Mouse (Mus musculus) limb, embryonic 11.5 days (tissue): Measurements from ENCODE around the gene Ung. TPM values are rescaled to one million over a fixed set of nuclear protein-coding genes. Genes with fewer than 3 reads are reported as not detected.

Source experiments
- ATAC-seq: fragments of 200-750 bp; cut with Nextera tagmentation; 2 replicates; pipeline ENCODE4 v1.8.0; 2017; ENCODE audit warnings: low read depth; ENCODE audit not compliant: insufficient number of reproducible peaks, low FRiP score, low TSS enrichment
- DNase-seq: peaks from one replicate; pipeline ENCODE4 v3.0.0-alpha.2; 2015; ENCODE audit warnings: low spot score
- H3K27ac ChIP-seq: fragments of 300-500 bp; sonication (generic); replicated peaks from 2 replicates; pipeline ENCODE4 v1.5.1; 2014; ENCODE audit warnings: low read depth, mild to moderate bottlenecking, low read length
- H3K27me3 ChIP-seq: fragments of 300-500 bp; sonication (generic); 2 replicates; pipeline ENCODE4 v1.6.1; 2014; ENCODE audit warnings: mild to moderate bottlenecking, low read length, mixed read lengths; ENCODE audit not compliant: control insufficient read depth, insufficient read depth
- H3K36me3 ChIP-seq: fragments of 300-500 bp; sonication (generic); 2 replicates; pipeline ENCODE4 v1.6.1; 2014; ENCODE audit warnings: mild to moderate bottlenecking, low read length, moderate library complexity, mixed read lengths; ENCODE audit not compliant: control insufficient read depth, insufficient read depth
- H3K4me1 ChIP-seq: fragments of 300-500 bp; sonication (generic); 2 replicates; pipeline ENCODE4 v1.6.1; 2014; ENCODE audit warnings: low read length, mixed read lengths; ENCODE audit not compliant: control insufficient read depth, insufficient read depth
- H3K4me2 ChIP-seq: fragments of 300-500 bp; sonication (generic); 2 replicates; pipeline ENCODE4 v1.6.1; 2014; ENCODE audit warnings: low read depth, mild to moderate bottlenecking, moderate library complexity; ENCODE audit not compliant: severe bottlenecking
- H3K4me3 ChIP-seq: fragments of 300-500 bp; sonication (generic); 2 replicates; pipeline ENCODE4 v1.5.1; 2014; ENCODE audit warnings: low read depth, low read length
- H3K9ac ChIP-seq: fragments of 300-500 bp; sonication (generic); 2 replicates; pipeline ENCODE4 v1.6.1; 2014; ENCODE audit warnings: mild to moderate bottlenecking, low read length
- H3K9me3 ChIP-seq: fragments of 300-500 bp; sonication (generic); 2 replicates; pipeline ENCODE4 v1.6.1; 2016; ENCODE audit warnings: low read length; ENCODE audit not compliant: control insufficient read depth
- WGBS: fragments of 180-500 bp; shearing (Covaris S2); extraction: QIAGEN DNeasy Blood & Tissue Kit; methylation state at CpG from one replicate; pipeline ENCODE4 v1.1.7; 2014; 5-methylcytosine and 5-hydroxymethylcytosine counted together
- polyA plus RNA-seq: library from polyadenylated mRNA; unstranded; fragments of >200 nt; fragmentation: Nextera tagmentation; extraction: Ambion mirVana; gene quantifications from 2 replicates; pipeline ENCODE4 v1.2.1, GENCODE M21; 2014

The Ung gene
- polyA plus RNA-seq, 1 experiment from 2014 or later: 41.8 TPM

GRCm38 (mm10) chr5:114101873-114102272, 28.3 kb upstream of the Ung start:
- no peaks in the 10 kb centered on the region for H3K9me3 ChIP-seq
- peaks cover 7% of the 10 kb centered on the region for H3K4me1 ChIP-seq
- H3K4me3 ChIP-seq: no peak overlapping the region
- DNase-seq (no peak), ATAC-seq (no peak)
- 86% methylated on average over 4 of the region's 4 CpGs for WGBS
- no peak overlapping the region for H3K4me2 ChIP-seq
- peaks cover 6% of the 10 kb centered on the region; the same call in 1 of the 2 replicates for H3K36me3 ChIP-seq
- H3K27ac ChIP-seq: no peak overlapping the region
- no peaks in the 10 kb centered on the region for H3K27me3 ChIP-seq
- no peak overlapping the region for H3K9ac ChIP-seq

GRCm38 (mm10) chr5:114102807-114103206, 27.4 kb upstream of the Ung start:
- peaks cover 7% of the 10 kb centered on the region for H3K4me1 ChIP-seq
- peaks cover 6% of the 10 kb centered on the region; the same call in 1 of the 2 replicates for H3K36me3 ChIP-seq
- H3K9me3 ChIP-seq: no peaks in the 10 kb centered on the region
- no peaks in the 10 kb centered on the region for H3K27me3 ChIP-seq
- 85% methylated on average over 1 of the region's 1 CpGs for WGBS
- H3K4me2 ChIP-seq: no peak overlapping the region
- no peak overlapping the region for H3K9ac ChIP-seq
- ATAC-seq: no peak
- DNase-seq: no peak
- H3K27ac ChIP-seq: no peak overlapping the region
- no peak overlapping the region for H3K4me3 ChIP-seq

GRCm38 (mm10) chr5:114106391-114106935, 23.7 kb upstream of the Ung start:
- Histone ChIP-seq H3K27ac (no peak overlapping the region), H3K36me3 (peaks cover 16% of the 10 kb centered on the region; the same call in 1 of the 2 replicates), H3K9ac (no peak overlapping the region), H3K4me2 (no peak overlapping the region), H3K4me3 (no peak overlapping the region), H3K4me1 (no peaks in the 10 kb centered on the region), H3K9me3 (no peaks in the 10 kb centered on the region), H3K27me3 (no peaks in the 10 kb centered on the region)
- DNase-seq (no peak), ATAC-seq (no peak)
- WGBS: 78% methylated on average over 16 of the region's 16 CpGs

DNA sequence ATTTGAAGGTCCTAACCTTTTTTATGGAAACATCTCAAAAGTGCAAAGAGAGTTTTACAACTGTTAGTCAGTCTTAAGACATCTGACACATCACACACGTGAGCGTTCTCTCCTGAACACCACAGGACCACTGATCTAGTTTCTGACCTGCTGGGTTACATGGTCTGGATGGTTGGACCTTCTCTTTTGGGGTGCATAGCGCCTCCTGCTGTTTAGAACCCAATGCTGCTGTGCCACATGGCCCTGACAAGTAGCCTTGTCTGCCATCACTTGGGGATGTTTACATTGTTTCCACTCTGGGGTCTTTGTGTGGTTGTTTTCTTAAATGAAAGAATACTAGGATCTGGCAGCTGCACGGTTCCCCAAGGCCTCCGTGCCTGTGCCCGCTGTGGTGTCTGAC, 16.9 kb upstream of the Ung start:
- H3K4me1 ChIP-seq: no peaks in the 10 kb centered on the region
- peaks cover 23% of the 10 kb centered on the region; the same call in 1 of the 2 replicates for H3K36me3 ChIP-seq
- 87% methylated on average over 6 of the region's 6 CpGs for WGBS

DNA sequence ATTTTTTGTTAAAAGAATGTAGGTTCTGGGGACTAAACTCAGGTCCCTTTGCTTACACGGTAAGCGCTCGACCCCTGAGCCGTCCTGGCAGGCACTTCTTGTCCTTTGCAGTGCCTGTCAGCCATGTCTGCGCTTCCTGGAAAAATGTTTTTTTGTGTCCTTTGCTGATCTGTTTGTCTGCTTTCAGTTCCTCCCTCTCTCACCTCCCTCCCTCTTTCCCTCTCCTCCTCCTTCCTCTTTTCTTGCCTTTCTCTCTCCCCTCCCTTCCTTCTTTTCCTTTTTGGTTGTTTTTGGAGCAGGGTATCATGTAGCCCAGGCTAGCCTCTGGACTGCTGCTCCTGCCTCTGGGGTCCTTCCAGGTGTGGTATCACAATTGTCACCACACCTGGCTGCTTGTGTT, 15.2 kb upstream of the Ung start:
- ATAC-seq: no peak

More for the DNA sequence above, 16.9 kb upstream of the Ung start:
- Histone ChIP-seq H3K9me3 (no peaks in the 10 kb centered on the region), H3K4me3 (no peak overlapping the region), H3K27ac (no peak overlapping the region), H3K27me3 (no peaks in the 10 kb centered on the region), H3K9ac (no peak overlapping the region), H3K4me2 (no peak overlapping the region)
- DNase-seq (no peak), ATAC-seq (no peak)

DNA sequence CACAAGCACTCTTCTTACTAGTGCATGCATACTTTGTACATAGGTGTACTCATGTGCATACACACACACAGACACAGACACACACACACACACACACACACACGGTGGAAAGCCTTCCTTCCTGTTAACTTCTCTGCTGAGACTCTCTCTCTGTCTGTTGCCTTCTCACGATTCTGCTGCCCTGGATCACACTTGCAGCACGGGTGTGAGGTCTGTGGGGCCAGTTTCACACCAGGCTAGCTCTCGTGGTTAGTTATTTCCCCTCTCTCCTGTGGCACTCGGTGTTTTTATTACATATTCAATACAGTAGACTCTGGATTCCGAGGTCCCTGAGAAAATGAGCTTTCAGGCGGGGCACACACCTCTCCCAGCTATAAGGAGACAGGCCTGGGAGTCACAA, 13.6 kb upstream of the Ung start:
- Histone ChIP-seq H3K27me3 (no peaks in the 10 kb centered on the region), H3K27ac (no peak overlapping the region), H3K4me2 (no peak overlapping the region), H3K9ac (no peak overlapping the region), H3K4me1 (0 out of 2 replicates have a peak, but pooled peaks cover 2% of the 10 kb centered on the region), H3K4me3 (no peak overlapping the region), H3K36me3 (peaks cover 17% of the 10 kb centered on the region; the same call in 1 of the 2 replicates), H3K9me3 (no peaks in the 10 kb centered on the region)
- 85% methylated on average over 7 of the region's 7 CpGs for WGBS
- ATAC-seq (no peak), DNase-seq (no peak)

More for the DNA sequence above, 15.2 kb upstream of the Ung start:
- Histone ChIP-seq H3K9ac (no peak overlapping the region), H3K27me3 (no peaks in the 10 kb centered on the region), H3K4me1 (no peaks in the 10 kb centered on the region), H3K4me2 (no peak overlapping the region), H3K9me3 (no peaks in the 10 kb centered on the region), H3K27ac (no peak overlapping the region), H3K4me3 (no peak overlapping the region), H3K36me3 (peaks cover 13% of the 10 kb centered on the region; the same call in 1 of the 2 replicates)
- DNase-seq: no peak
- 91% methylated on average over 5 of the region's 5 CpGs for WGBS

DNA sequence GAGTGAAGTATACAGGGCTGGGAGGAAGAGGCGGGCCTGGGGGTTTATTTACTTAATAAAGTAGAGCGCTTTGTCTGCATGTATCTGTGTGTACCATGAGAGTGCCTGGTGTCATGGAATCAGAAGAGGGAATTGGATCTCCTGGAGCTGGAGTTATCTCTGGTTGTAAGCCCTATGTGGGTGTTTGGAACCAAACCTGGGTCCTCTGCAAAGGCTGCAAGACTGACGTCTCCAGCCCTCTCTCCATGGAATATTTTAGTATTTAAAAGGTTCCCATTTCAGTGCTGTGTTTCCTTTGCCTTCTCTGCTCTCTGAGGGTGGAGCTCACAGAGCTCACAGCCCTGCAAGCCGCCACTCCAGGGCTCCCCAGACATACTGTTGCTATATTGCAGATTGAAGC, 10.4 kb upstream of the Ung start:
- no peak overlapping the region for H3K4me3 ChIP-seq
- DNase-seq: no peak

DNA sequence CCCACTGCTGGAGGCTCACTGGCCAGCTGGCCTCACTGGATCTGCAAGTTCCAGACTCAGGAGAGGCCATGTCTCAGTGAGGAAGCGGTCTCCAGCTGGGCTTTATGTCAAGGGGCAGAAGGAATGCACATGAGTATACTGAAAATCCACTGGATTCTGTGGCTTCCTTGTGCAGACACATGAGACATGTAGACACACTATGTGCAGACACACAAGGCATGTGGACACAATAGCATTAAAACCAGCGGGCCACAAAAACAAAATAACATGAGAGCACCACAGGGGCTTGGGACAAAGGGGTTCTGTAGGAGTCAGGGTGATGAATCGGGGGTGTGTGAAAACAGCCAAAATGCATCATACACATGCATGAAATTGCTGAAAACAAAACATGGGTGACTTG, 4.2 kb upstream of the Ung start:
- no peak overlapping the region for H3K4me2 ChIP-seq
- DNase-seq (no peak), ATAC-seq (no peak)
- no peak overlapping the region for H3K9ac ChIP-seq
- no peaks in the 10 kb centered on the region for H3K9me3 ChIP-seq
- no peak overlapping the region for H3K4me3 ChIP-seq
- H3K27me3 ChIP-seq: no peaks in the 10 kb centered on the region
- 95% methylated on average over 3 of the region's 3 CpGs for WGBS
- 0 out of 2 replicates have a peak, but pooled peaks cover 2% of the 10 kb centered on the region for H3K36me3 ChIP-seq
- H3K4me1 ChIP-seq: no peaks in the 10 kb centered on the region
- H3K27ac ChIP-seq: no peak overlapping the region

More for the DNA sequence above, 10.4 kb upstream of the Ung start:
- no peaks in the 10 kb centered on the region for H3K27me3 ChIP-seq
- ATAC-seq: no peak
- no peak overlapping the region for H3K4me2 ChIP-seq
- no peak overlapping the region for H3K9ac ChIP-seq
- H3K9me3 ChIP-seq: no peaks in the 10 kb centered on the region
- H3K36me3 ChIP-seq: peaks cover 13% of the 10 kb centered on the region; the same call in 1 of the 2 replicates
- H3K27ac ChIP-seq: no peak overlapping the region
- WGBS: 89% methylated on average over 4 of the region's 4 CpGs
- H3K4me1 ChIP-seq: 0 out of 2 replicates have a peak, but pooled peaks cover 2% of the 10 kb centered on the region
